Mouse (Mus musculus) heart, postnatal 0 days (tissue): Measurements from ENCODE around the gene Jak1.

Experiments used
- CTCF ChIP-seq: IDR thresholded peaks from 2 replicates; pipeline ENCODE4 v1.5.1; 2016; ENCODE audit warnings: antibody characterized with exemption, control low read depth, low read depth
- EP300 ChIP-seq: IDR thresholded peaks from 2 replicates; pipeline ENCODE4 v1.6.1; 2016; ENCODE audit warnings: antibody characterized with exemption, low read depth

GRCm38 (mm10) chr4:101217026-101217540 is 48.0 kb downstream of the Jak1 start:
- TF ChIP-seq CTCF (no peak), EP300 (no peak)
